Mouse (Mus musculus) kidney, embryonic 14.5 days (tissue): ENCODE measurements around the gene Pink1. TPM values are rescaled to one million over a fixed set of nuclear protein-coding genes. Genes with fewer than 3 reads are reported as not detected.

Experiments
- ATAC-seq: fragments of 200-750 bp; cut with Nextera tagmentation; 2 replicates; pipeline ENCODE4 v1.8.0; 2017; ENCODE audit warnings: moderate number of reproducible peaks, mild to moderate bottlenecking, moderate TSS enrichment, moderate library complexity; ENCODE audit not compliant: low FRiP score, low TSS enrichment
- H3K27ac ChIP-seq: fragments of 300-500 bp; sonication (generic); 2 replicates; pipeline ENCODE4 v1.5.1; 2014; ENCODE audit warnings: low read depth, mild to moderate bottlenecking, low read length, moderate library complexity, mixed read lengths
- H3K27me3 ChIP-seq: fragments of 300-500 bp; sonication (generic); 2 replicates; pipeline ENCODE4 v1.6.1; 2014; ENCODE audit warnings: mild to moderate bottlenecking, low read length; ENCODE audit not compliant: control insufficient read depth, insufficient read depth
- H3K36me3 ChIP-seq: fragments of 300-500 bp; sonication (generic); 2 replicates; pipeline ENCODE4 v1.6.1; 2014; ENCODE audit warnings: low read length, mixed read lengths; ENCODE audit not compliant: control insufficient read depth, insufficient read depth
- H3K4me1 ChIP-seq: fragments of 300-500 bp; sonication (generic); 2 replicates; pipeline ENCODE4 v1.6.1; 2014; ENCODE audit warnings: low read length, mixed read lengths; ENCODE audit not compliant: control insufficient read depth, insufficient read depth
- H3K4me2 ChIP-seq: fragments of 300-500 bp; sonication (generic); replicated peaks from 2 replicates; pipeline ENCODE4 v1.6.1; 2014; ENCODE audit warnings: low read depth, mild to moderate bottlenecking, low read length
- H3K4me3 ChIP-seq: fragments of 300-500 bp; sonication (generic); 2 replicates; pipeline ENCODE4 v1.5.1; 2014; ENCODE audit warnings: mild to moderate bottlenecking, low read length
- H3K9ac ChIP-seq: fragments of 300-500 bp; sonication (generic); 2 replicates; pipeline ENCODE4 v1.6.1; 2014; ENCODE audit warnings: low read depth, mild to moderate bottlenecking, low read length, moderate library complexity
- H3K9me3 ChIP-seq: fragments of 300-500 bp; sonication (generic); 2 replicates; pipeline ENCODE4 v1.6.1; 2016; ENCODE audit warnings: low read length; ENCODE audit not compliant: control insufficient read depth
- WGBS: fragments of 180-500 bp; shearing (Covaris S2); extraction: QIAGEN DNeasy Blood & Tissue Kit; methylation state at CpG from one replicate; pipeline ENCODE4 v1.1.7; 2014; 5-methylcytosine and 5-hydroxymethylcytosine counted together
- polyA plus RNA-seq: library from polyadenylated mRNA; unstranded; fragments of >200 nt; fragmentation: Nextera tagmentation; extraction: Ambion mirVana; gene quantifications from 2 replicates; pipeline ENCODE4 v1.2.1, GENCODE M21; 2014

Pink1 gene
- 25.7 and 27.1 TPM in 2 replicates for polyA plus RNA-seq

GRCm38 (mm10) chr4:138326077-138326695 is at the start of gene Pink1:
Gene Pink1 (minus strand): TSS chr4:138326307.
- H3K27me3 ChIP-seq: peaks cover 5% of the 10 kb centered on the region; the same call in 1 of the 2 replicates
- H3K9me3 ChIP-seq: no peaks in the 10 kb centered on the region
- H3K4me2 ChIP-seq: peak within 1 kb of the TSS; percentile 77
- peak within 1 kb of the TSS; percentile 95 for H3K9ac ChIP-seq
- 3% methylated on average over 40 of the region's 41 CpGs for WGBS
- H3K4me1 ChIP-seq: 0 out of 2 replicates have a peak, but pooled peaks cover 4% of the 10 kb centered on the region
- peak within 1 kb of the TSS; percentile 92 for H3K4me3 ChIP-seq
- H3K36me3 ChIP-seq: no peaks in the 10 kb centered on the region
- no peak; the same call in 1 of the 2 replicates for ATAC-seq
- H3K27ac ChIP-seq: peak within 1 kb of the TSS; percentile 96

- ATAC-seq: no peak
- Histone ChIP-seq H3K9ac (no peak overlapping the region), H3K27me3 (0 out of 2 replicates have a peak, but pooled peaks cover 4% of the 10 kb centered on the region), H3K27ac (no peak overlapping the region), H3K4me1 (0 out of 2 replicates have a peak, but pooled peaks cover 3% of the 10 kb centered on the region), H3K36me3 (no peaks in the 10 kb centered on the region), H3K4me3 (no peak overlapping the region), H3K4me2 (no peak overlapping the region), H3K9me3 (no peaks in the 10 kb centered on the region)
- 70% methylated on average over 3 of the region's 3 CpGs for WGBS
These were observed 49.0 kb upstream of the Pink1 start for GRCm38 (mm10) chr4:138375117-138375516.

DNA sequence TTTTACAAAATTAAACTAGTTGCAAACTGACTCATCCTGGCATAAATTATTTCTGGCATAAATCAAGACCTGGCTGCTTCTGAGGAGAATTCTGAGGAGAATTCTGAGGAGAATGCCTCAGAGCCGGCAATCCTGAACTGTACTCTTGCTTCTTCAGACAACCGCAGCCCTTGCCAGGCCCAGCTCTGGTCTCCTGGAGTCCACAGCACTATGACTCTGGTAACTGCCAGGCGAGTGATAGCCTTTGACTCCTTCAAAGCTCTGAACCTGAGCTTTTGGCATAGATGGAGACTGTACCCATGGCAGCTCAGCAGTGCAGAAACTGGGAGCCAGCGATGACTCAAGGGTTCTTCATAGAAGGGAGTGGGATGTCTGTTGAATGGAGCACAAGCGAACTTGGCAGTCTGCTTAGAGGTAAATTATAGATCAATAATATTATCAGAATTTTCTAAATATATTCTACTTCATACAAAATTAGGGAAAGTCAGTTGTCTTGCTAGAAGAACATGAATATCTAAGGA is 44.9 kb upstream of the Pink1 start:
- WGBS: 78% methylated on average over 5 of the region's 5 CpGs
- no peak overlapping the region for H3K27ac ChIP-seq
- H3K4me1 ChIP-seq: peaks cover 4% of the 10 kb centered on the region; the same call in 1 of the 2 replicates
- H3K27me3 ChIP-seq: no peaks in the 10 kb centered on the region
- ATAC-seq: no peak
- H3K36me3 ChIP-seq: no peaks in the 10 kb centered on the region
- H3K9ac ChIP-seq: no peak overlapping the region
- H3K4me2 ChIP-seq: no peak overlapping the region
- no peak overlapping the region for H3K4me3 ChIP-seq
- H3K9me3 ChIP-seq: no peaks in the 10 kb centered on the region

GRCm38 (mm10) chr4:138368498-138369260 is 42.6 kb upstream of the Pink1 start:
- H3K4me1 ChIP-seq: peaks cover 4% of the 10 kb centered on the region; the same call in 1 of the 2 replicates
- H3K4me2 ChIP-seq: peak overlapping the region; percentile 65
- no peaks in the 10 kb centered on the region for H3K27me3 ChIP-seq
- 77% methylated on average over 12 of the region's 12 CpGs for WGBS
- H3K9ac ChIP-seq: no peak overlapping the region; the same call in 1 of the 2 replicates
- no peaks in the 10 kb centered on the region for H3K36me3 ChIP-seq
- peak overlapping the region; percentile 4; the same call in 1 of the 2 replicates for H3K27ac ChIP-seq
- no peak for ATAC-seq
- H3K9me3 ChIP-seq: no peaks in the 10 kb centered on the region
- no peak overlapping the region for H3K4me3 ChIP-seq

DNA sequence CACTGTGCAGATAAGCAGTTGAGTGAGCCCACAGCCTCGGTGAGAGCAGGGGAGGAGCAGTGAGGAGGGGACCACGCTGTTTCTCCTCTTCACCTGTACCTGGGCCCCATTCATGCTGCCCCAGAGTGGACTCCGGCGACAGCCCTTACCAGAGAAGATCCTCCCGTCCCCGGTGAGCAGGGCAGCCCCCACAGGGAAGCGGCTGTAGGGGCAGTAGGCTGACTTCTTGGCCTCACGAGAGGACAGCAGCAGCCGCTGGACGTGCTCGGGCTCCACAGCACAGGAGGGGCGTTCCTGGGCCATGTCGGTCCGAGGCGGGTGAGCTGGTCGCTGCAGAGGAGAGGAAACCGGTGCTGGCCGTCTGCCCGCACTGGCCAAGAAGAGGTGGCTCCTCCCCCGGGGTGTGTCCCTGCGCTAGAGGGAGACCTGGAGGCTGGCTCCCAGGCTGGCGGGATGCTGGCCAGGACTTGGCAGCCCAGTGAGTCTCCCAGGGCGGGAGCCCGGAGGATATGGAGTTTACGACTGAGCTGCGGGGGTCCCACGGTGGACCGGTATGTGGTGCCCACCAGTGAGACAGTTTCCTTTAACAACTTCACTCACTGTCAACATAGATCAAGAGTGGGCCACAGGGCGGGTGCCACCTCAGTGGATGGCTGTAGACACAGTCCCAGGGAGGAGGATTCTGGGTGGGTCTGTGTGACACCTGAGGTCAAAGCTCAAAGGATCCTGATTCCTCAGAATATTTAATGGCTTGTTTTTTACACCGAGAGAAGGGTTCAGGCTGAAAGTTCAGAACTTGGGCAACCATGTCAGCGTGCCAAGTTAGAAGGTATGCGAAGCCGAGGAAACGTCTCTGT is 41.8 kb upstream of the Pink1 start, which contains the start of gene Cda:
Gene Cda (minus strand): TSS at position 352 of the 857 bp plus-strand sequence.
- Histone ChIP-seq H3K9ac (peak within 1 kb of the TSS; percentile 57), H3K27me3 (no peaks in the 10 kb centered on the region), H3K9me3 (no peaks in the 10 kb centered on the region), H3K36me3 (no peaks in the 10 kb centered on the region), H3K4me3 (peak within 1 kb of the TSS; percentile 43), H3K27ac (peak within 1 kb of the TSS; percentile 48; the same call in 1 of the 2 replicates), H3K4me2 (peak within 1 kb of the TSS; percentile 65), H3K4me1 (peaks cover 4% of the 10 kb centered on the region; the same call in 1 of the 2 replicates)
- WGBS: 7% methylated on average over 34 of the region's 34 CpGs
- peak; percentile 93 for ATAC-seq

DNA sequence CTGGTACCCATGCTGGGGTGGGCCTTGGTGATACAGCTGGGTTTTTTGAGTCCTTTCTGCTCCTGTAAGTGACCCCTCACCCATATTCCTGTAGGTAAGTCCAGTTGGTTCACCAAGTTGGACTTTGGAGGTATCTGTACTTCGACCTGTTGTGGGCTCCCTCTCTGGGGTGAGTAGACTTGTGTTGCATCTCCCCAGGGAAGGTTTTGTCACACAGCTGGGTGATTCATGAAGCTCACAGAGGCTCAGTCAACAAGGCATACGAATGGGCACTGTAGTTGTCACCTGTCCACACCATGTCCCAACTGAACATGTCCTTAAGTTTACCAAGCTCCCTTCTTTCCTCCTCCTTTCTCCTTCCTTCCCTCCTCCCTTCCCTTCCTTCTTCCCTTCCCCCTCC is 40.5 kb upstream of the Pink1 start:
- no peaks in the 10 kb centered on the region for H3K27me3 ChIP-seq
- WGBS: 88% methylated on average over 2 of the region's 2 CpGs
- H3K36me3 ChIP-seq: no peaks in the 10 kb centered on the region
- no peak overlapping the region for H3K9ac ChIP-seq
- ATAC-seq: no peak
- H3K4me3 ChIP-seq: no peak overlapping the region
- no peak overlapping the region for H3K4me2 ChIP-seq
- H3K9me3 ChIP-seq: no peaks in the 10 kb centered on the region
- H3K27ac ChIP-seq: no peak overlapping the region
- H3K4me1 ChIP-seq: peaks cover 4% of the 10 kb centered on the region; the same call in 1 of the 2 replicates

DNA sequence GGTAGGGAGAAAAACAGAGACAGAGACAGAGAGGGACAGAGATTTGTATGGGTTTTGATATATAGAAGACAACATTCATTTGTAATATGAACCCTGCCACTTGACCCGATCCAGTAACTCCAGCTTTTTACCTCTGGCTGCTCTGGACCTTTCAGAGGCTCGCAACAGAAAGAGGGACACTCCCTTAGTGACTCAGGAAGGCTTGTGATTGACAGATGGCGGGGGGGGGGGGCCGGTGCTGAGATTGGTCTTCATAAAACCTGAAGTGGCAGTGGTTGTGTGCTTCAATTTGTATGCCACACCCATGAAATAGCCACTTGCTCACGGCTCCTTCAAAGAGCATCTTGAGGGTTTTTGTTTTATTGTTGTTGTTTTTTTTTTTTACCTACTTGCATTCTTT is 37.4 kb upstream of the Pink1 start:
- H3K9me3 ChIP-seq: no peaks in the 10 kb centered on the region
- H3K27me3 ChIP-seq: no peaks in the 10 kb centered on the region
- no peak overlapping the region for H3K27ac ChIP-seq
- 39% methylated on average over 5 of the region's 5 CpGs for WGBS
- H3K4me3 ChIP-seq: no peak overlapping the region
- ATAC-seq: no peak
- H3K4me2 ChIP-seq: no peak overlapping the region
- H3K9ac ChIP-seq: no peak overlapping the region
- peaks cover 4% of the 10 kb centered on the region; the same call in 1 of the 2 replicates for H3K4me1 ChIP-seq
- H3K36me3 ChIP-seq: no peaks in the 10 kb centered on the region

DNA sequence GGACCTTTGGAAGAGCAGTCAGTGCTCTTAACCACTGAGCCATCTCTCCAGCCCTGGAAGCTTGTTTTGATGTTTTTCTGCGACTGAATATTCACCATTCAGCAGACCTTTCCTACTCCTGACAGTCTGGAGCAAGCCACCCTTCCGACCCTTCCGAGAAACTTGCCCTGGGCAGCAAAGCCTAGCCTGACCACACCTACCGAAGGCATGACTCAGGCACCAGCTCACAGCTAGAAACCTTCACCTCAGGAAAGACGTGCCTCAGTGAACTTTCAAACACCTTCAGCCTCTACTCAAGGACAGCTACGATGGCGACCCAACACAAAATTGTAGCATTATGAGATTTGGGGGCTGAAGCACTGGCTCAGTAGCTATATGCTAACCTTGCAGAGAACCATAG is 36.8 kb upstream of the Pink1 start:
- Histone ChIP-seq H3K4me2 (no peak overlapping the region), H3K9me3 (no peaks in the 10 kb centered on the region), H3K9ac (no peak overlapping the region), H3K4me1 (no peaks in the 10 kb centered on the region), H3K27ac (no peak overlapping the region), H3K4me3 (no peak overlapping the region), H3K36me3 (no peaks in the 10 kb centered on the region), H3K27me3 (no peaks in the 10 kb centered on the region)
- WGBS: 69% methylated on average over 7 of the region's 7 CpGs
- no peak for ATAC-seq
